Mouse (Mus musculus) embryonic fibroblast, embryonic 13.5 days (primary cell): ENCODE results near the gene Hoxa13.

Experiments
- CTCF ChIP-seq: IDR thresholded peaks from 2 replicates; pipeline ENCODE4 v1.5.1; 2011; ENCODE audit warnings: mild to moderate bottlenecking, control low read depth, low read length, moderate library complexity, borderline replicate concordance; ENCODE audit not compliant: insufficient read depth
- POLR2A ChIP-seq: IDR thresholded peaks from 2 replicates; pipeline ENCODE4 v1.6.1; 2011; ENCODE audit warnings: low read depth, mild to moderate bottlenecking, control low read depth, low read length, moderate library complexity

GRCm38 (mm10) chr6:52252775-52253376 is 7.8 kb downstream of the Hoxa13 start:
- TF ChIP-seq CTCF (no peak), POLR2A (no peak)
